Comparison of ENCODE assay signal across 13 mouse cellular contexts in the genomic region with DNA sequence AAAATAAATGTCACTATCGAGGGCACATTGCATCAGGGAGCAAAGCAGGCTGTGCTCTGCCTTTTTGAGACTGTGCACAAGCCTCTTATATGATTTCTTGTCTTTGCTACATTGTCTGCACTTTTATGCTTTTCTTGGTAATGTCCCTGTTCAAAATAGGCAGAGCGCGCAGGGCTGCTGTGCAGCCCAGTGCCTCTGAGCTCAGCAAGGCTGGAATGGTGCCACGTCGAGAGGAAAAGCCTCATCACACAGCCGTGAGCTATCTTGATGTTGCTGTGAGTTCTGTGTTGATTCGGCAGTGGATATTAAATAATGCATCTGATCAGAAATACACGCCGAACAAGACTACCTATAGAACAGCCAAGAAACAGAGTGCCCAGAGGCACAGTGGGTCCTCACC.
DNase-seq lines count a peak whose midpoint lies in the region; ATAC-seq and TF ChIP-seq lines count a peak whose summit lies in the region.
"Had no signal": no experiment of that assay in that cellular context is flagged by ENCODE, and none has a peak within 500 bp of the region (broad histone marks: within the 10 kb centered on the region; RNA-seq: fewer than 3 reads in every experiment).

No protein-coding gene starts in this region.

- no peak for TF ChIP-seq POLR2A in cerebellum, adult 2 months (IDR thresholded peaks at IDR 0.05; ENCODE audit: borderline replicate concordance, insufficient read depth, low read length)

- H3K9me3 ChIP-seq in forebrain, embryonic 16.5 days (ENCODE audit: control insufficient read depth, low read length), result no peaks in the 10 kb centered on the region
- H3K9me3 ChIP-seq: embryonic facial prominence, embryonic 10.5 days; forebrain, embryonic 13.5 days; midbrain, embryonic 12.5 days had no signal

- H3K9ac ChIP-seq in forebrain, embryonic 16.5 days (replicated peaks; ENCODE audit: low read depth, low read length), result no peak overlapping the region
- H3K9ac ChIP-seq: forebrain, embryonic 13.5 days; midbrain, embryonic 12.5 days had no signal

- WGBS in cerebellum, adult 2 months, result 24% methylated on average over 9 of the region's 9 CpGs
- 66% methylated on average over 9 of the region's 9 CpGs for WGBS in forebrain, embryonic 16.5 days

- DNase-seq in cerebellum, adult 2 months, result no peak
- DNase-seq in layer of hippocampus, adult 2 months (ENCODE audit: low spot score in 2 of 2), result no peak
- no peak for DNase-seq in layer of hippocampus, postnatal 10 days (ENCODE audit: low spot score in 2 of 2)
- peak; percentile 37 for DNase-seq in adrenal gland, postnatal 10 days
- DNase-seq in left cerebral cortex, postnatal 4 days, result peak; percentile 50
- DNase-seq in ovary, postnatal 14 days (ENCODE audit: low spot score), result no peak
- DNase-seq: heart, postnatal 4 days; kidney, adult 11 months had no signal

- no peaks in the 10 kb centered on the region; the same call in 1 of the 2 replicates for H3K27me3 ChIP-seq in cerebellum, adult 2 months (ENCODE audit: control insufficient read depth, insufficient read depth, low read length)
- H3K27me3 ChIP-seq in forebrain, embryonic 16.5 days (replicated peaks; ENCODE audit: control insufficient read depth, insufficient read depth, low read length), result no peaks in the 10 kb centered on the region
- H3K27me3 ChIP-seq: forebrain, embryonic 13.5 days; midbrain, embryonic 12.5 days had no signal

- H3K27ac ChIP-seq in cerebellum, adult 2 months (ENCODE audit: insufficient read depth, low read length), result no peak overlapping the region
- H3K27ac ChIP-seq in layer of hippocampus, adult 2 months, result peak overlapping the region; percentile 59; the same call in 1 of the 2 replicates
- H3K27ac ChIP-seq in forebrain, embryonic 16.5 days (ENCODE audit: low read length), result no peak overlapping the region
- H3K27ac ChIP-seq: embryonic facial prominence, embryonic 10.5 days; forebrain, embryonic 13.5 days; midbrain, embryonic 12.5 days had no signal

- no peak overlapping the region for H3K4me3 ChIP-seq in cerebellum, adult 2 months (replicated peaks; ENCODE audit: insufficient read depth, low read depth, low read length)
- H3K4me3 ChIP-seq in layer of hippocampus, adult 2 months, result no peak overlapping the region
- H3K4me3 ChIP-seq in forebrain, embryonic 16.5 days (replicated peaks; ENCODE audit: low read length), result no peak overlapping the region
- H3K4me3 ChIP-seq: embryonic facial prominence, embryonic 10.5 days; forebrain, embryonic 13.5 days; midbrain, embryonic 12.5 days had no signal

- intact Hi-C loops in left cerebral cortex, postnatal 4 days (cut with DNase I), result no loop called here

- H3K36me3 ChIP-seq in forebrain, embryonic 16.5 days (ENCODE audit: control insufficient read depth, insufficient read depth), result no peaks in the 10 kb centered on the region
- H3K36me3 ChIP-seq: embryonic facial prominence, embryonic 10.5 days; midbrain, embryonic 12.5 days had no signal

- H3K4me1 ChIP-seq in cerebellum, adult 2 months (ENCODE audit: control insufficient read depth, insufficient read depth, low read length), result no peaks in the 10 kb centered on the region
- peaks cover 26% of the 10 kb centered on the region for H3K4me1 ChIP-seq in forebrain, embryonic 16.5 days (replicated peaks; ENCODE audit: control insufficient read depth, insufficient read depth, low read length)
- H3K4me1 ChIP-seq: midbrain, embryonic 12.5 days had no signal

- H3K4me2 ChIP-seq in forebrain, embryonic 16.5 days (ENCODE audit: low read length), result no peak overlapping the region
- H3K4me2 ChIP-seq: forebrain, embryonic 13.5 days; midbrain, embryonic 12.5 days had no signal

- 0 out of 2 replicates have a peak, but pooled peaks have one; percentile 10 for ATAC-seq in cerebellum, adult (ENCODE audit: insufficient number of reproducible peaks, low FRiP score, low TSS enrichment)
- ATAC-seq in forebrain, embryonic 16.5 days, result no peak
- ATAC-seq: forebrain, embryonic 13.5 days had no signal

- no peak for TF ChIP-seq CTCF in cerebellum, adult 2 months (IDR thresholded peaks at IDR 0.05; ENCODE audit: borderline replicate concordance, insufficient read depth, low read depth, low read length)
- TF ChIP-seq CTCF in layer of hippocampus, adult 2 months (conservative IDR thresholded peaks at IDR 0.05), result no peak

Comparison
In these comparisons a context has a peak if more than half of its experiments do, and no peak if none do; other contexts are left out.
1. DNase-seq: peak in adrenal gland, postnatal 10 days (single experiment) and left cerebral cortex, postnatal 4 days (single experiment); none in cerebellum, adult 2 months (0 of 2), layer of hippocampus, adult 2 months (0 of 2), layer of hippocampus, postnatal 10 days (0 of 2) and ovary, postnatal 14 days (single experiment).